Mouse (Mus musculus): ENCODE data around the gene Fam45a. TPM values are rescaled to one million over a fixed set of nuclear protein-coding genes. Genes with fewer than 3 reads are reported as not detected.

The Fam45a gene
- total and polyA plus RNA-seq, 2 experiments from 2014 or later, result 39.8 to 46.4 TPM

DNA sequence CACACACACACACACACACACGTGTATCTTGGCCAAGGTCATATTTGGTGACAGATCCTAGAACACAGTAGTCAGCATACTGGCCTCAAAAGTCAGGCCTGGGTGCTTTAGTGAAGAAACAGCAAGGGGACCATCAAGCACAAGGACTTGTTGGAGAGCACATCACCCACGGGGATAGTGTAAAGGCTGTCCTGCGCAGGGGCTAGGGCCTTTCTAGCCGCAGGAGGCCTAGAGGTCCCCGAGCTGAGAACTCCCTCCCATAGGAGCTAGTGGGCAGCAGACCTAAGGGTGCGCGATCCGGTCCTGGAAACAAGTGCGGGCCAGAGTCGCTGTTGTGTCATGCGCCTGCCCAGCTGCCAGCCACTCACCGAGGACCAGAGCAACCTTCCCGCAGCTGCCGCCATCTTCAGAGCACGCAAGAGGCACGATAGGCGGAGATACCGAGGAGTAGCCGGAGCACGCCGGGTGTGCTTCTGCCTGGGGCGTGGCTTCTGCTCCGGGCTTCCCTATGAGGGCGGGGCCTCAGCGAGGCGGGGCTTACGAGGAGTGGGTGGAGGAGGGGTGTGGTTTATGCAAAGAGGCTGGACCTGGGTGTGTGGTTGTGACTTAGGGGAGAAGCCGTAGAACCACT lies 62.8 kb downstream of the Fam45a start, which contains the start of gene Prdx3:
Gene Prdx3, minus strand, starts transcription at position 493 of the 631 bp plus-strand sequence.
- Histone ChIP-seq H3K4me3 (ENCODE audit: low read depth, low read length) (peak within 1 kb of the TSS; percentile 48), H3K4me1 (ENCODE audit: insufficient read depth, low read length) (no peaks in the 10 kb centered on the region), H3K27me3 (ENCODE audit: insufficient read depth, low read length) (no peaks in the 10 kb centered on the region), H3K9me3 (ENCODE audit: low read length) (no peaks in the 10 kb centered on the region), H3K27ac (ENCODE audit: low read depth, low read length) (peak within 1 kb of the TSS; percentile 81), H3K4me2 (ENCODE audit: low read depth, low read length, poor library complexity, severe bottlenecking) (peak within 1 kb of the TSS; percentile 65), H3K9ac (replicated peaks; ENCODE audit: low read length, poor library complexity, severe bottlenecking) (peak within 1 kb of the TSS; percentile 69), H3K36me3 (ENCODE audit: insufficient read depth, low read length) (peaks cover 2% of the 10 kb centered on the region; the same call in 1 of the 2 replicates)
- DNase-seq (ENCODE audit: low spot score), result peak; percentile 93
- TF ChIP-seq CTCF (IDR thresholded peaks at IDR 0.05), result peak; percentile 46
- under 1% methylated on average over 28 of the region's 28 CpGs for WGBS
- ATAC-seq (ENCODE audit: low FRiP score), result peak; percentile 95

DNA sequence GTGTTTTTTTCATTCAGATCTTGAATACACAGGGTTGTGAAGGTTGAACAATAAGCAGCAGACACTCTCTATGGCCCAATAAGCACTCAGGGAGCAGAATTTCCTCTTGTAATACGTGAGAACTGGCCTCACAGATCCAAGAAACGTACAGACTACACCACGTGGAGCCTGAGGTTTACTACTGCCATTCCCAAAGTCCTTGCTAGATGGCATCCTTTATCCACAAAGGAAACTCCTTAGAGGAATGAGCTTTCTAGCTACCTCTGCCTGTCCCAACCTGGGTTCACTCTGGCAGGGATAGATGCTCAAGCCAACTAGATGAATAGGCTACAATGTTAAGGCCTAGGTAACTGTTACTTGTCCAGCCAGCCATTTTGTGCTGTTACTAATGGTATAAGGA lies 71.7 kb downstream of the Fam45a start:
- Histone ChIP-seq H3K27ac (ENCODE audit: low read depth, low read length) (no peak overlapping the region), H3K27me3 (ENCODE audit: insufficient read depth, low read length) (no peaks in the 10 kb centered on the region), H3K9ac (replicated peaks; ENCODE audit: low read length, poor library complexity, severe bottlenecking) (no peak overlapping the region), H3K9me3 (ENCODE audit: low read length) (no peaks in the 10 kb centered on the region), H3K4me1 (ENCODE audit: insufficient read depth, low read length) (no peaks in the 10 kb centered on the region), H3K4me2 (ENCODE audit: low read depth, low read length, poor library complexity, severe bottlenecking) (no peak overlapping the region), H3K4me3 (ENCODE audit: low read depth, low read length) (no peak overlapping the region), H3K36me3 (ENCODE audit: insufficient read depth, low read length) (no peaks in the 10 kb centered on the region)
- WGBS, result 8% methylated on average over 3 of the region's 3 CpGs
- no peak for ATAC-seq (ENCODE audit: low FRiP score)
- DNase-seq (ENCODE audit: low spot score), result peak; percentile 60
- peak; percentile 75 for TF ChIP-seq CTCF (IDR thresholded peaks at IDR 0.05)

Small RNAs within 50 kb of the gene (microRNA-seq; reads per million reads assigned to microRNA genes)
- not detected for gene mmu-mir-3084-1 (ENCODE audit: borderline number of aligned reads)

Other genes with a start within 250 kb of the Fam45a start
- 60.6 and 66.3 TPM in 2 replicates for gene Cacul1, start 230.6 kb upstream of the Fam45a start, total RNA-seq (2014; rRNA removed)
- gene Cacul1, start 230.6 kb upstream of the Fam45a start, polyA plus RNA-seq (2015; fragmentation: Nextera tagmentation; extraction: Ambion mirVana), result 12.2 and 14.9 TPM in 2 replicates
- 49.3 and 53.1 TPM in 2 replicates for gene Nanos1, start 55.6 kb upstream of the Fam45a start, total RNA-seq (2014; rRNA removed)
- 19.6 and 20.8 TPM in 2 replicates for gene Nanos1, start 55.6 kb upstream of the Fam45a start, polyA plus RNA-seq (2015; fragmentation: Nextera tagmentation; extraction: Ambion mirVana)
- gene Eif3a, start 20.9 kb upstream of the Fam45a start, total RNA-seq (2014; rRNA removed), result 86.5 and 119 TPM in 2 replicates
- 78.3 and 87.0 TPM in 2 replicates for gene Eif3a, start 20.9 kb upstream of the Fam45a start, polyA plus RNA-seq (2015; fragmentation: Nextera tagmentation; extraction: Ambion mirVana)
- gene Sfxn4, start 49.9 kb downstream of the Fam45a start, total RNA-seq (2014; rRNA removed), result 4.3 and 7.8 TPM in 2 replicates
- gene Sfxn4, start 49.9 kb downstream of the Fam45a start, polyA plus RNA-seq (2015; fragmentation: Nextera tagmentation; extraction: Ambion mirVana), result 9.0 and 10.3 TPM in 2 replicates
- gene Prdx3, start 63.0 kb downstream of the Fam45a start, total RNA-seq (2014; rRNA removed), result 82.8 and 93.8 TPM in 2 replicates
- gene Prdx3, start 63.0 kb downstream of the Fam45a start, polyA plus RNA-seq (2015; fragmentation: Nextera tagmentation; extraction: Ambion mirVana), result 110 and 117 TPM in 2 replicates
- gene Grk5, start 78.2 kb downstream of the Fam45a start, total RNA-seq (2014; rRNA removed), result 10.6 and 11.2 TPM in 2 replicates
- gene Grk5, start 78.2 kb downstream of the Fam45a start, polyA plus RNA-seq (2015; fragmentation: Nextera tagmentation; extraction: Ambion mirVana), result 1.2 and 2.1 TPM in 2 replicates